Mouse (Mus musculus) layer of hippocampus, adult 11-12 months (tissue): ENCODE measurements at regions not wholly inside any gene's neighbourhood (a gene's known extent, or its start where the extent isn't known, plus 50 kb on each side); places are given as distances from the start of the nearest gene placed in this dataset.

Source experiments
- DNase-seq: peaks from one replicate; pipeline ENCODE4 v3.0.0; 2022; ENCODE audit warnings: low spot score

DNA sequence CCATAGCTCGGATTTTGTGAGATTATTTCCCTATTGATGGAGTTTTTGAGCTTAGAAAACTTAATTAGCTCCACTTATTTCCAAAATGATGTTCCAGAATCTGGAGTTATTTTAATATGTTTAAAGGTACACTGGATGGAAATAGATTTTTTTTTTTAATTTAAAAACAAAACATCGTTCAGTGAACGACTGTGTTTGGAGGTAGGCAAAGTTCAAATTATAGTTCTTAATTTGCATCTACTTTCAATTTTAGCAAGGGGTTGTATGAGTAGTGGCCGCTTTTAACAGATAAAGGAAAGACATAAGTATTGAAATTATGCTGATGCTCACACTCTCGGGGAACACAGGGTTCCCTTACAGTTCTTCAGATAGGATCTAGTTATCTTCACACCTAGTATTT is 284.6 kb upstream of the Adgrl2 start:
- no peak for DNase-seq

DNA sequence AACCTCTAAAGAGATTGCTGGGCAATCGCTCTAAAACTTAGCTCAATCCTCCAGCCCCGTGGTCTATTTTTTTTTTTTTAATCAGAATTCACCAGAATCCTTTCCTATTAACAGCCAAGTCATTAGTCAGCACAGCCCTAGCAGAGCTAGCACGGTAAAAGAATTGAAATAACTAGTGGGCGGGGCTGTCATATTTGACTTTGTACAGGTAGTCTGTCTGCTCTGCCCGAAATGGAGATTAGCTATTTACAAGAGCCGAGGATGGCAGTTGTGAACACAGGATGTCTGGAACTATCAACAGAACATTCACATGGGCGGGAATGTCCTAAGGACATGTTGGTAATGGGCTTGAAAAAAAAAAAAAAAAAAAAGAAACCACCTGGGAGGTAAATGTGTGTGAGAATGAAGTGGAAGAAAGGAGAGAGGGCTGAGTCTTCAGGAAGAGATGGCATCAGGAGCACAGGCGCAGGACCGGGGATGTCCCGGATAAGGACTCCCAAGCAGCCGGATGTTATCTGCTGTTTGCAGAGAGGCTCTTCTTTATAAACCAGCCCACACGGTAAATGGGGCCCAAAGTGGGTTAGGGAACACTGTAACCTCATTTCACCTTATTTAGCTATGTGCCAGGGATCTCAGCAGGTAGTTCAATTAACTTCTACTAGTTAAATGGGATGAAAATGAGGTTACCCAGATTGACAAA is 283.8 kb upstream of the Adgrl2 start:
- DNase-seq = no peak

DNA sequence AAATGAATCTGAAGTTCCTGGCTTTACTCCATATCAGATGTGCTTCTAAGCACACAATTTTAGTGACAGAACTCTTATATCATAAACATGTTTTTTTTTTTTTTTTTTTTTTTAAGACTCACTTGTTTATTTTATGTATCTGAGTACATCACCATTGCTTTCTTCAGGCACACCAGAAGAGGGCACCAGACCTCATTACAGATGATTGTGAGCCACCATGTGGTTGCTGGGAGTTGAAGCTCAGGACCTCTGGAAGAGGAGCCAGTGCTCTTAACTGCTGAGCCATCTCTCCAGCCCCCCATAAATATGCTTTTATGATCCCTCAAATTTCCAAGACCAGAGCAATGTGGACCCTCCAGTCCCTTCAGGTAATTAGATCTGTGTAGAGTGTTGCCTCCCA is 280.1 kb upstream of the Adgrl2 start:
- DNase-seq = no peak

DNA sequence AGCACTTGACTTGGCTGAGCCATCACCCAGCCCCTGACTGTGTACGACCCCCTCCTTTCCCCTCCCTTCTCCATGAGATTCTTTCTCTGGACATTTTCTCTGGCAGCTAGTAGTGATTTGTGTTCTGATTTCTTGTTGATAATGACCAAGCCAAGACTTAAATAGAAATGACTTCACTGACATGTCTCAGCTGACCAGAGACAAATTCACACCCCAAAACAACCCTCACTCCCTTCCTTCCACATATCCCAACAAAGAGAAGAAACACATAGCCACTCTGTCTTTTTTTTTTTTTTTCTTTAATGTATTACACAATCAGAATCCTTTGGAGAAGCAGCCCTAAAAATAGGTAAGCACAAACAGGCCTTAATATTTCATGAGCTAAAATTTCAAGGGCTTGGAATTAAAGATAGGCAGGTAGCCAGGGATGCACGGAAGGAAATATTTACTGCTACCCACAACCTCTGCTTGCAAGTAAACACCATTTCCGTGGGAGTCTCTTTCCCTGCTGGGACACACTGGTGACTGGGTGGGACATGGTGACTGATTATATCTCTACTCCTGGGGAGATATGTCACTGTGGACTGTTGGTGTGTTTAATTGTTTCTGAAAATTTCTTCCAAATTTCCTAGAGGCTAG is 272.1 kb upstream of the Adgrl2 start:
- no peak for DNase-seq

DNA sequence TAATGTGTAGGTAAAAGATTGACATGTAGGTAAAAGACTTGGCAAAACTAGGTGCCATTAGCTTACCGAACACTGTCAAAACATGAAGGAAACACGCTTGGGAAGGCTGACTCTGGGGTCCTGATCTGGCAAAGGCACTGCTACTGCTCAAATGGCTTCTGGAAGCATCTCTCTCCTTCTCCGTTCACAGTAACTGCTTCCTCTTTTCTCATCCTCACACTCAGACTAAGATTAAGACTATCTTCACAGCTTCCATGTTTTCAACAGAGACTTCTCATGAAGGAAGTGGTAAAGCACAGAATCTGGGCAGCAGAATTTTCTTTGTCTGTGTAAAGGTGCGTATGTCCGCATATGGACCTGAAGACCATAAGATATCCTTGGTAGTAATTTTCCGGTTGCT is 271.4 kb upstream of the Adgrl2 start:
- DNase-seq = no peak

DNA sequence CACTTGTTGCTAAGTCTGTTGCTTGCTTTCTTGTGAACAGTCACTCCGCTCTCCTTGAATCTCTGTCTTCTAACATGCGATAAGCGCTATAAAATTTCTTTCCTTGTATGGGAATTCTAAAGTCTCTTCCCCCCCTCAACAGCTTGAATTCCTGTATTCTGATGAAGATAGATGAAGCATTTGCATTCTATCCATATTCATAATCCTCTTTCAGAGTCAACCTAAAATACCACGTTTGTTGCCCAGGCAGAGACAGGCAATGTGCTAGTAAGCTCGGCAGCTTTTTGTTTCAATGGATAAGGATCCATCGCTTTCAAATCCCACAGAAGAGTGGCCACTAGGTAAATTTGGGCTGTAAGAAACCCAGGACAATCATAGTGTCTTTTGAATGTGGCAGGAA is 268.5 kb upstream of the Adgrl2 start:
- no peak for DNase-seq

DNA sequence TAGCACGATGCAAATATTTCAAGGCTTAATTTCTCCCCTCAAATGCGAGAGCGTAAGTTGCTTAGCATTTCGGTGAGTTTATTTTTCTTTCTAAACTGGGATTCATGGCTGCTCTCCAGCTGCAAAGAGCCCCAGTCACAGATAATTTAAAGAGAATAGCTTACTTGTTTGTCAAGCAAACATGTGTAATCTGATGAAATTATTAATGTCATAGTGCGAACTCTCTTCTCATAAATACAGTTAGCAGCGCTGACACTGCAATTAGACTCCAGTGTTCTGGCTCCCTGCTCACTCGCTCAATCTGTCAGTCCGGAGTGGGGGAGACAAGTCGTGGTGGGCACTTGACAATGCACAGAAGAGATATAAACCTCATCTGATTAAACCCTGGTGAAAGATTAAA is 266.5 kb upstream of the Adgrl2 start:
- no peak for DNase-seq

DNA sequence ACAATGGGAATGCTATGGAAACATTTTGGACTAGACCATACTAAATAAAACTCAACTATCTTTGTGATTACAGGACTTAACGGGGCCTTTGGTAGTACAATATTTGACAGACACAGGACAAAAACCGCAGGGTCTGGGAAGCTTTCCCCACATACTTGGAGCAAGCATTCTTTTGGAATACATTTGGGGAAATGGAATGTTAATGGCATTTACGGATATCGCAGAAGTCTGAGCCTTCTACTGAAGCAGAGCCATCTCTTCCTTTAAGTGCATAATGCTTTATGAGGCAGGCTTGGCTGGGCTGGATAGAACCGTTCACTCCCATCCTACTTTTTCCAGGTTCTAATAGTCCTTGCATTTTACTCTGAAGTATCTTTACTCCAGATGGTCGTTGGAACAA is 262.7 kb upstream of the Adgrl2 start:
- no peak for DNase-seq

DNA sequence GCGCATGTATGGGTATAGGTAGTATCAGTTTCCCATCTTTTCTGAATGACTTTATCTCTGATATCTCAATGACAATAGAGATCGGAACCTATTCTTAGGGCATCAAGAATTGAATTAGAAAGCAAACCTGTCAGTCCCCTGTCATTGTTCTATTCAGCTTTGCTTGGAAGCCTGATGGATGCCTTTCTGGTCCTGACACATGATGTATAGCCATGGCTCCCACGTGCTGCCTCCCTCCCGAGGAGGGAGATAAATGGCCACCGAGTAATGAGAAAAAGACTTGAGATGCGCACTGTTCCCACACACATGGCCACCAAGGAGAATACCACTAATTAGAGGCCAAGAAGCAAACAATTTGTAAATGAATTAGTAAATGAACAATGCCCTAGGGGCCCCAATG is 261.8 kb upstream of the Adgrl2 start:
- no peak for DNase-seq

DNA sequence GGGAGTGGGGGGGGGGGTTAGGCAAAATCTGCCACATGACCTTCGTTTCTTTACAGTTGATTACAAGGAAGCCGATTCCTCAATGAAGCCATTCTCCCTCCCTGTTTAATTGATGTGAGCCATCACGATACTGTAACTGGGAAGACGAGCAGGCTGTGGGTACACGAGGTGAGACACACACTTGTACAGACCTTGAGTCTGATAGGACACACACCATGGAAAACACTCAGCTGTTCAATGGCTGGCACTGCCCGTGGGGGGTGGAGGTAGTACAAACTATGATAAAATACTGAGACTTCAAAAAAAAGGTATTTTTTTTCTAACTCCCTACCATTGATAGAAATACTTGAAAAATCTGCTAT is 257.3 kb upstream of the Adgrl2 start:
- no peak for DNase-seq

DNA sequence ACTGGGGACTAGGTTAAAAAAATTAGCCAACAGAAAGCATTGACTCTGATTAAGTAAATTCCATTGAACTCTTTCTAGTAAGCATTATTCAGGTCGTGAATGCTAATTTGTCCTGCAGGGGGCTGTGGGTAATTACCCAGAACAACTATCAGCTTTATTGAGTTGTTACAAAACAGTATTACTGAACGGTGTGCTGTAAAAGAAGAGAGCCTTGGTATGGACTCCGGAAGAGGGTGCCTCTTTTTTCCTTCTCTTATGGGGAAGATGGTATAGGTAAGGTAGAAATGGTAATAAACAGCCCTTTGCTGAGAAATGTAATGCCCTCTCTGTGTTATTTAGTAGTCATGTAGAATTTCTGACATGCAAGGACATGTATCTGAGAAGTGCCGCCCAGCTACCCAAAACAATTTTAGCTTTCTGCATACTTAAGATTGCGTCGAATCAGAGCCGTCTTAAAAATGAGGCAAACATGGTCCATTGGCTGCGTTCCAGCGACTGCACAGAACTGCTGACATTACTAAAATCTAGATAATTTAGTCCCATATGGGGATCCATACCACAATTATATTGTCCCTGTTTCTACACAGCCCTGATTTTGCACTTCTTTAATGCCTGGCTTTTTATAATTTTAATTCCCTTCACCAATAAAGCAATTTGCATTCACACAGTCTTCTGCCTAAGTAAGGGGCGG is 256.7 kb upstream of the Adgrl2 start:
- peak; percentile 17 for DNase-seq

DNA sequence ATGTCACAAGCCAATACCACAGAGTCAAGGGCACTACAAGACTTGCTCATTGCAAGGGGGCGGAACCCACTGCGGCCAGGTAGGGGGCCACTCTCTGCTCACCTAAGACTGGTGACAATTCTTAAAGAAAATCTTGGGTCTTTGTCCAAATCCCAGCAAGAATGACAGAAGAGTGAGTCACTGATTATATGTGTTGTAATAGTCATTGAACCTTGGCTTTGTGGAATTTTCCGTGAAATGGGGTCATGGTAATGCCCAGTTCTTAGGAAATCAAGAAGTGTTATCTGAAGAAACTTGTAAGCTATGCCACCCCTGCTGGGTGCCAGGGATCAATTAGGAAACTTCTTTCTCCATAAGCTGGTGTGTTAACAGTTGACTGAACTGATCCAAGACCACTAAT is 249.3 kb upstream of the Adgrl2 start:
- DNase-seq = no peak

DNA sequence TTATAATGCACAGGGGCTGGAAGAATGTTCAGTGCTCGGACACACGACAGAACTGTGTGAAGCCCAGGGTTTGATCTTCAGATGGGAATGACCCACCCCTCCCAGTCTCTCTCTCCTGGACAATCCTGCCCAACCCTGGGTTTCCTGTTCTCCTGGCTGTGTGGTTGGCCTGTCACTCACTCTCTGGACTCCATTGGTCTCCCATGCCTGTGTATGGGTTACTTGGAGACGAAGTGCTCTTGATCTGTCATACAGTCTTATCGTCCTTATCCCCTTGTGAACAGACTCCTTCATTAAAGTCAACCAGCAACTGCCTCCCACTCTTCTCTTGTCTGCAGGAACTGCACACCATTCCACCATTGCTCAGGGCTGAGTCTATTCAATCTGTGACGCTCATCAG is 247.7 kb upstream of the Adgrl2 start:
- DNase-seq = no peak

DNA sequence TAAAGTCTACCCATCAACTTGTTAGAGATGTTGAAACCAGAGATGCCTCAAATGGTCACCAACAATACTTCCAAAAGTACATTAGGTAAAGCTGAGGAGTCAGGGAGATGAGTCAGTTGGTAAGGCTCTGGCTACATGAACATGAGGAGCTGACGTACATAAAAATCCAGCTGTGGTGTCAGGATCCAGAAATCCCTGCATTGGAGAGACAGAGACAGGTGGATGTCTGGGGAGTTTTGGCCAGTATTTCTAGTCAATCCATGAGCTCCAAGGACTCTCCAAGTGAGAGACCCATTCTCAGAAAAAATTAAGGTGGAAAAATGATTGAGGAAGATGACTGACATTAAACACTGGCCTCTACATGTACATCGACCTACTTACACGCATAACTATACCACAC is 244.8 kb upstream of the Adgrl2 start:
- DNase-seq = no peak

DNA sequence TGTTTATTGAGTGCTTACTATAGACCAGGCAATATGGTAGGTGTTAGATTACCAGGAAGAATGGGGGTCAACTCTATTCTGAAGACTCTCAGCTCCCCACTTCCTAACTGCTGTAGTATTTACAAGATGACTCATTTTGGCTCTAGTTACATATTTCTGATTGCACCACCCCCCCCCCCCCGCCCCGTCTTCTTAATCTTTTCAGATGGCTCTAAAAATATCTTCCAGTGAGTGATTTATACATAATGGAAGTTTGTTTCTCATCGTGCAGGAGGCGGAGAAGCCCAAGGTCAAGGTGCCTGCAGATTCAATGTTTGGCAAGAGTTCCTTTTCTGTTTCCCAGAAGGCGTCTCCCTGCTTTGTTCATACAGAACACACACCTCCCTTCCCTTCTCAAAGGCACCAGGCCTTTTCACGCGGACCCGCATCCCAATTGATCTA is 243.4 kb upstream of the Adgrl2 start:
- no peak for DNase-seq

DNA sequence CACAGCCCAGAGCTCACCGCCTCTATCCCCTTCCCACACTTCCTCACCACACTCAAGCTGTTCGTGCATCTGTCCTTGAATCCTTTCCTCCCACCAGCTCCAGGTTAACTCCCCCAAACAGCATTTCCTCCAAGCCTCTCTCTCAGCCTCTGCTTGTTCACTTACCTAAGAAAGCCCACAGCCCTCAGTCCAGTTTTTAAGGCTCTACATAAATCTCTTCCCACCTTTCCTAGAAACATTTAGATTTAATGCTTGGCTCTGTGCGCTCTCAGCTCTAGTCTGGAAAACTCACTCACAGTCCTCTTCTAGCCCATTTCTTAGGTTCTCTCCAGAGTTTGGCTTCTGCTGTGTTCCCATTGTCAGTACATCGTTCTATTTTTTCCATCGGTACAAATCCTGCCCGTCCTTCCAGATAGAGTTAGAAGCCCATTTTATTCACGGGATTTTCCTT is 242.9 kb upstream of the Adgrl2 start:
- peak; percentile 32 for DNase-seq

DNA sequence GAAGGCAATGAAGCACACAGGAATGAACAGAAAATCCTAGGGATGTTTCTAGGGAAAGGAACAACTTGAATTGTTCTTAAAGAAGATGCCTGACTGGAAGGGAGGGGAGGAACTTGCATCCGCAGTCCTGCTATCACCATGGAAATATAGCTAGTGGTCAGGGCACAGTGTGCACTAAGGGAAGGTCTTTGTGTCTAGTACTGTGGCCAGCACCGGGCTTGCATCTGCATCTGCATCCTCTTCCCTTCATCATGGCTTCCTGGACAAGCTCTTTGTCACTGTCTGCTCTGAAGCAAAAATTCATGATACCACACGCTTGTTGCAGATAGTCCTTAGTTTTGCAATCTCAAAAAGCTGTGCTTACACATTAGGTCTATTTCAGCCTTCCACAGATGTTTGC is 241.0 kb upstream of the Adgrl2 start:
- no peak for DNase-seq

DNA sequence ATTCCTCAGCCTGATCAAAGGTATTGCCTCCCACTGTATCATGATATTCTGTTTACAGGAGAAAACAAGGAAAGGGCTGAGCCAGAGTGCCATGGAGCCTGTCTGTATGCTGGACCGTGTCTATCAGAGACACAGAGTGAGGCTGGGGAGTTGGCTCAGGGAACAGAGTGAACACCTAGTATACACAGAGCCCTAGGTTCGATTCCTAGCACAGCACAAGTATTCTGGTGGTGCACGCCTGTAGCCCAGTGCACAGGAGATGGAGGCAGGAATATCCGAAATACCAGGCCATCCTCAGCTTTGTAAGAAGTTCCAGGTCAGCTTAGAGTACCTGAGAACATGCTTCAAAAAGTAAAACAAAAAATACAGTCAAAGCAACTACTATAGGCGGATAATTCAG is 237.2 kb upstream of the Adgrl2 start:
- no peak for DNase-seq

DNA sequence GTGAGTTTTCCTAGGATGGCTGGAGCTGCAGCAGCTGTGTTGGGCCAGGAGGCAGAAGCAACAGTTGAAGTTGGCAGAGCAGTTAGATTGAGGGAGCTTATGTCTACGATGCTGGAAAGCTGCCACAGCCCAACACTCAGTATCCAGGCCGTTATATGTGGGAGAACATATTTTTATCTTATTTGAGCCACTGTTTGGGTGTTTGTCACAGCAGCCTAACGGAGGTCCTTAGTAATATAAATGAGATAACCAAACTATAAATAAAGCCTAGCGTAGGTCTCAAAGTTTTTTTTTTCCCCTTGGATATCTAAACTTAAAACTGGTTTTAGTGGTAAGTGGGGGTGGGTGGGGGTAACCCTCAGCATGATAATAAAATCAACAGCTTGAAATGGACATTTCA is 236.4 kb upstream of the Adgrl2 start:
- no peak for DNase-seq

DNA sequence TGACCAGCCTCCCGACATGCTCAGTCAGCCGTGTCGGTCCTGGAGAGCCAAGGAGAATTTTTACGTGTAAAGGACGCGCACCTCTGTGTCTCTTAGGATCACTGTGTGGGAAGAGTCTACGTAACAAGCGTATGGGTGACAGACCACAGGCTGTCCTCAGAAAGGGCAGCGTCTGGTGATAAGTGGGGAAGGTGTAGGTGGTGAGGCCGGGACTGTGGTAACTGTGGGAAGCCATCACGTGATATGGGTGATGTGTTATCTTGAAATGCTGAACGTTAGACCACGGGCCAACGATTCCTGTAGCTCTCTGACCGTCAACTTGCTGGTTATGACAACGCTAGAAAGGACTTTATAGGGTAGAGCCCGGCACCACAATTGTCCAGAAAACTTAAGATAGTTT is 235.3 kb upstream of the Adgrl2 start:
- no peak for DNase-seq

DNA sequence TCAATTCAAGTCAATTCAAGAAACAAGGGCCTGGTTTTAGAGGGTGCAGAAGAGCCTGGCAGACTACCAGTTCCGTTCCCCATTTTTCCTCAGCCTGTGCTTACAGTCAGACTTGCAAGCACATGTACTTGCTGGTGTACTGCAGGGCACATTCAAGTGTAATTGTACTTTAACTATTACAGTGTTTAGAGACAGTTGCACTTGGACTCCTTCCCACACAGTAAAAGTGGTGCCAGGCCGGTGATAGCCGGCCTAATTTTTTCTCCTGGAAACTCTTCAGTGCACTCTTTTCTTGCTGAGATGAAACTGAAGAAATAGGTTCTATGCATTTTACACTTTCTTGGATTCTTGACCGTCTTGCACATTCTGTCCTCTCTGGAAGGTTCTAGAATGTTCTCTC is 233.9 kb upstream of the Adgrl2 start:
- DNase-seq = no peak

DNA sequence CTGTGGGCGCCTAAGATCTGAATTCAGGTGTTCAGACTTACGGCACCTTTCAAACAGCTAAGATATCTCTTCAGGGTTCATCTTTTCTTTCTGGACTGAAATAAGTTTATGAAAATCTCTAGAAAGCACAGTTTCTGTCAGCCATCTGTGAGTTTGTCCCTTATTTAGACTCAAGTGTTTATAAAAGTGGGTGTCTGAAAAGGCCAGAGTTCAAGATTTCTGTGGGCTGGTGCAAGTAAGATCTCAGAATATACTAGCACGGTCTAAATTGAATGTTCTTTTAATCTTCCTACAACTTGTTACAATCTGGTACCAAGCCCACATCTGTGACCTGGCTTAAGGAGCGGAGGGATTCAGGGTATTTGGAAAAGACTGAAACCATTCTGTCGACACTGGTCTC is 233.4 kb upstream of the Adgrl2 start:
- DNase-seq = no peak

DNA sequence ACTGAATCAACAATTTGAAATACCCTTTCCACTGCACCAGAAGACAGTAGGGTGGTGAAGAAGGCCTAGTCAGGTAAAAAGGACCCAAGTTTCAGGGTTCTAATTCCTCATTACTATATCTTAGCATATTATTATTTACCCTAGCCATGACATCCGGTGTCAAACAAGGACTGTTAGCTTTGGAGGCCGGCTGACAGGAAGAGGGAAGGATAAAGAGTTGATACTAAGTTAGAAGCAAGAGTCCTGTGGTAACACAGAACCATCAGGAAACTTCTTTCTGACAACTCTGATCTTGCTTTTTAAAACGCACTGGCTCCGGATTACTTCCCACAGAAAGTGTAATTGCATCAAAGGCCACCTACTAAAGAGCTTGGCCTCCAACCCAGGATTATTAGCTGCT is 230.6 kb upstream of the Adgrl2 start:
- no peak for DNase-seq
